In the genomic region with DNA sequence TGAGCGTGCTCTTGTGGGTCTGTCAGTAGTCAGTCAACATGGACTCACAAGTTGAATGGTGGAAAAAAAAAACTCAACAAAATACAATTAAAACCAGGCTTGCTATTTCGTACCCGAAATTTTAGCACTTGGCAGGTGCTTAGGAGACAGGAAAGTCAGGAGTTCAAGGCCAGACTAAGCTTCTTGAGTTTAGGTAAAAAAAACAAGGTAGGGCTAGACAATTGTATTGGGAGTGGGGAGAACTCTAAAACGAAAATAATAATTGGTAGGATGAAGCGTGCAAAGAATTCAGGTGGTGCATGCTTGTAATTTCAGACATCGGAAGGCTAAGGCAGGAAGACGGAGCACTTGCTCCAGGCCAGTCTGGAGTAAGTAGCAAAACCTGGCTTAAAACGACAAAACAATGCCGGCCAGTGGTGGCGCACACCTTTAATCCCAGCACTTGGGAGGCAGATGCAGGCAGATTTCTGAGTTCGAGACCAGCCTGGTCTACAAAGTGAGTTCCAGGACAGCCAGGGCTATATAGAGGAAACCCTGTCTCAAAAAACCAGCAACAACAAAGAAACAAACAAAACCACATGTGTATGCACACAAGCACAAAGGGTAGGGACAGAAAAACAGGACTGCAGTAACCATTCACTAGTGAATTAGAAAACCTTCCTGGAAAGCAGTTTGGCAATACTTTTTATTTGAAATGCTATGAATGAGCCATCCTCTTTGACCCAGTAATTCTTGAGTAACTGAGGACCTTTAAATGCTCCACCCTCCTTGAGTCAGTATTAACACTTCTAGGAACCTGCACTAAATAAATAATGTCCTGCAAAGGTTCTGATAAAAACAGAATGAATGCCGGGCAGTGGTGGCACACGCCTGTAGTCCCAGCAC, we compare ENCODE assay signal across 1 mouse cellular context.
TF ChIP-seq lines count a peak whose summit lies in the region.

No protein-coding gene starts in this region.

TF ChIP-seq in ES-E14, 5 proteins besides CTCF, POLR2A, EP300 and RAD21:
- TF ChIP-seq HCFC1 (IDR thresholded peaks at IDR 0.05; ENCODE audit: borderline replicate concordance, insufficient read depth, low read length): no peak
- no peak for TF ChIP-seq CHD2 (IDR thresholded peaks at IDR 0.05; ENCODE audit: low read depth, low read length)
- no peak for TF ChIP-seq ZC3H11A (IDR thresholded peaks at IDR 0.05; ENCODE audit: borderline replicate concordance, low read depth, low read length)
